Mouse (Mus musculus) forebrain, embryonic 12.5 days (tissue): Measurements from ENCODE around the gene Gm20388. TPM values are rescaled to one million over a fixed set of nuclear protein-coding genes. Genes with fewer than 3 reads are reported as not detected.
"Not testable (repeated sequence)": the region's sequence is repeated elsewhere in the genome, so short reads cannot be mapped to it uniquely, and the experiment has no call there.

Source experiments
- ATAC-seq: fragments of 200-750 bp; cut with Nextera tagmentation; 2 replicates; pipeline ENCODE4 v1.8.0; 2017; ENCODE audit warnings: moderate TSS enrichment; ENCODE audit not compliant: low FRiP score
- H3K27ac ChIP-seq: fragments of 300-500 bp; sonication (generic); 2 replicates; pipeline ENCODE4 v1.5.1; 2016; ENCODE audit warnings: mild to moderate bottlenecking
- H3K27me3 ChIP-seq: fragments of 300-500 bp; sonication (generic); 2 replicates; pipeline ENCODE4 v1.6.1; 2016; ENCODE audit warnings: mild to moderate bottlenecking
- H3K36me3 ChIP-seq: fragments of 300-500 bp; sonication (generic); replicated peaks from 2 replicates; pipeline ENCODE4 v1.6.1; 2016; ENCODE audit warnings: mild to moderate bottlenecking
- H3K4me1 ChIP-seq: fragments of 300-500 bp; sonication (generic); 2 replicates; pipeline ENCODE4 v1.6.1; 2016
- H3K4me2 ChIP-seq: fragments of 300-500 bp; sonication (generic); 2 replicates; pipeline ENCODE4 v1.6.1; 2016; ENCODE audit warnings: mild to moderate bottlenecking, moderate library complexity
- H3K4me3 ChIP-seq: fragments of 300-500 bp; sonication (generic); replicated peaks from 2 replicates; pipeline ENCODE4 v1.5.1; 2016; ENCODE audit warnings: mild to moderate bottlenecking
- H3K9ac ChIP-seq: fragments of 300-500 bp; sonication (generic); 2 replicates; pipeline ENCODE4 v1.6.1; 2016; ENCODE audit warnings: mild to moderate bottlenecking
- H3K9me3 ChIP-seq: fragments of 300-500 bp; sonication (generic); 2 replicates; pipeline ENCODE4 v1.6.1; 2016
- WGBS: fragments of 180-500 bp; shearing (Covaris S2); methylation state at CpG from one replicate; pipeline ENCODE4 v1.1.7; 2016; 5-methylcytosine and 5-hydroxymethylcytosine counted together
- polyA plus RNA-seq: library from polyadenylated mRNA; unstranded; fragments of >200 nt; fragmentation: Nextera tagmentation; extraction: Ambion mirVana; gene quantifications from 2 replicates; pipeline ENCODE4 v1.2.1, GENCODE M21; 2016

Gene Gm20388
- polyA plus RNA-seq, 1 experiment from 2014 or later = not detected

DNA sequence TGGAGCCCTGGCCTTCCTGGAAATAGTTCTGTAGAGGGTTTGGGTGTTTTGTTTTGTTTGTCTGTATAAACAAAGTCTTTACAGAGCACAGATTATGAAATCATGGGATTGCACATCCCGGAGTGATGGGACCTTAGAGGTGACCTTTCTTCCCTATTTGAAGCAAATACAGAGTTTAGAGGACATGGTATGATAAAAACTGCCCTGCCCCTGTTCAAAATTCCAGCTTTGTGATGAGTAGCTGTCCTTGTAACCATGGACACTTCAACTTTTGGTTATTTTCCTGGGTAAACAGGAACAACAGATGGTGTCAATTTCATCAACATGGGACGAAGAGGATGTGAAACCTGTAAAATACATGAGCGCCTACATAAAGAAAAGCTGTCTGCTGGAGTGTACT lies 3133.3 kb downstream of the Gm20388 start:
- H3K4me2 ChIP-seq = no peak overlapping the region; the same call in 1 of the 2 replicates
- H3K9ac ChIP-seq = no peak overlapping the region
- no peak overlapping the region for H3K27ac ChIP-seq
- no peaks in the 10 kb centered on the region for H3K9me3 ChIP-seq
- H3K36me3 ChIP-seq = no peaks in the 10 kb centered on the region
- no peaks in the 10 kb centered on the region for H3K27me3 ChIP-seq
- 91% methylated on average over 3 of the region's 3 CpGs for WGBS
- H3K4me3 ChIP-seq = no peak overlapping the region; the same call in 1 of the 2 replicates
- ATAC-seq = no peak
- peaks cover 33% of the 10 kb centered on the region for H3K4me1 ChIP-seq

DNA sequence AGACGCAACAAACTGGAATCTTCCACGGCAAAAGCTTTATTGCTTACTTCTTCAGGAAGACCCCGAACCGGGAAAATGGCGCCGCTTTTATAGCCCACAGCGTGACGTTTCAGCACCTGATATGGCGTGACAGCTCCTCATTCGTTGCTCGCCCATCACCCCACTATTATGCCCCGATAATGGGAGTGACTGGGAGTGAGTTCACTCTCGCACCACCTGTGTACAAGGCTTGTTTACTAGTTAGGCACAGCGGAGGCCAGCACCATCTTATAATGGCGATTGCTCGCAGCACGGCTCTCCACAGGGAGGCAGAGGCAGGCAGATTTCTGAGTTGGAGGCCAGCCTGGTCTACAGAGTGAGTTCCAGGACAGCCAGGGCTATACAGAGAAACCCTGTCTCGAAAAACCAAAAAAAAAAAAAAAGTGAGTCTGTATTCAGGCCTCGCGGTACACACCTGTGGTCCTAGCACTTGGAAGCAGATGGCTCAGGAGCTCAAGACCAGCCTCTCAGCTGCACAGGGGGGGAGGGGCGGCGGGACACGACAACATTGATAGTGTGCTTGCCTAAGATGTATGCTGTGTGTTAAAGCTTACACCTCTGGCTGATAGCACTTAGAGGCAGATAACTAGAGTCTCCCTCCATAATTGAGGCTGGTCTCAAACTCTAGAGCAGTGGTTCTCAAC lies 3134.2 kb downstream of the Gm20388 start:
- not testable (repeated sequence) for H3K4me2 ChIP-seq
- 96% methylated on average over 23 of the region's 23 CpGs for WGBS

DNA sequence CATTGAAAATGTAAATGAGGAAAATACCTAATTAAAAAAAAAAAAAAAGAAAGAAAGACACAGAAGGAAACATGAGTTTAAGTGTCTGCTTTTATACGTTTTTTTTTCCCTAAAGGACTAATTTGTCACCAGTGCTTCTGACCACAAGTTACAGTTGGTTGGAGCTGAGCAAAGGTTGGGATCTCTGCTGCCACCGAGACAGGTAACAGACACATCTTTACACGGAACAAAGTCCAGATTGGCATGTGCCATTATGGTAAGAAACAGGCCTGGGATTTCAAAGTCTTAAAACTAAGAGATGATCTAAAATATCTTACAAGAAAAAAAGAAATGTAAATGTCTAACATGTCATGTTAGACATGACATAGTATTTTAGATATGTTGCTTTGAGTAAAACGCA lies 3136.1 kb downstream of the Gm20388 start:
- no peaks in the 10 kb centered on the region for H3K36me3 ChIP-seq
- H3K9me3 ChIP-seq = no peaks in the 10 kb centered on the region
- no peak overlapping the region for H3K4me3 ChIP-seq
- H3K27me3 ChIP-seq = no peaks in the 10 kb centered on the region
- no peak overlapping the region for H3K9ac ChIP-seq
- no peak for ATAC-seq
- WGBS = 84% methylated on average over 4 of the region's 4 CpGs
- H3K4me1 ChIP-seq = peaks cover 12% of the 10 kb centered on the region
- no peak overlapping the region for H3K4me2 ChIP-seq
- no peak overlapping the region for H3K27ac ChIP-seq

More for the DNA sequence above, 3134.2 kb downstream of the Gm20388 start:
- not testable (repeated sequence) for H3K4me3 ChIP-seq, H3K27ac ChIP-seq, H3K36me3 ChIP-seq, H3K9me3 ChIP-seq, ATAC-seq, H3K27me3 ChIP-seq, H3K9ac ChIP-seq
- H3K4me1 ChIP-seq = peaks cover 23% of the 10 kb centered on the region

DNA sequence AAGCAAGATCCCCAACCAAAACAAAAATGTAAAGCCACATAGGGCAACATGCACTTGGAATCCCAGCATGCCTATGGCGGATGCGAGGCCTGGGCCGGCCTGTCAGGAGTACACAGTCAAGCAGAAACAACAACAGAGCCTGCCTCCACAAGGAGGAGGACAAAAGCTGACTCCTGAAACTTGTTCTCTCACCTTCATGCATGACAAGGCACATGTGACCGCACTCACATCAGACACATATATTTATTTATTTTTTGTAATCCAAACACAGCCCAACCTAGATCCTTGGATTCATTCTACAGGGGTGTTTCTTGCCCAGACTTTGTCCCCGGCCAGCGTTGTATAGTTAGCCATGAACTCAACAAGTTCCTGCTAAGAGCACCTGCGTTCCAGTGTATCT lies 3137.2 kb downstream of the Gm20388 start:
- no peak overlapping the region for H3K4me3 ChIP-seq
- H3K27ac ChIP-seq = no peak overlapping the region
- 89% methylated on average over 7 of the region's 7 CpGs for WGBS
- no peak for ATAC-seq
- H3K4me2 ChIP-seq = no peak overlapping the region
- H3K36me3 ChIP-seq = no peaks in the 10 kb centered on the region
- H3K4me1 ChIP-seq = peaks cover 12% of the 10 kb centered on the region
- H3K9me3 ChIP-seq = no peaks in the 10 kb centered on the region
- H3K27me3 ChIP-seq = no peaks in the 10 kb centered on the region
- H3K9ac ChIP-seq = no peak overlapping the region

DNA sequence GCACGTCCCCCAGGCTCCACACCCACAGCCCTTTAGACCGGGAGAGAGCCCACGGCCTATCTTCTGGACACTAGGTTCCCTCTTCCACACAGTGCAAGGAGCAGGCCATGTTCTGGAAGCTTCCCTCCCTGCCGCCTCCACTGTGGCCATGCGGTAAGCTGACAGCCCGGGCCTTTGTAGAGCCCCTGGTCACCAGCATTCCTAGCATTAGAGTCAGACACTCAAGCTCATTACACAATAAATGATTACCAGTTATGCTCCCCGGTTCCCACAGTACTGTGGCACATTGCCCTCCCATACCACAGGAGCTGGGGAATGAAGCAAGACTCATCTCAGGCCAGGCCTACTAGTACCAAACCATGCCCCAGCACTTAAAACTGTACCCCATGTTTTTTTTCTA lies 3137.8 kb downstream of the Gm20388 start:
- peaks cover 8% of the 10 kb centered on the region for H3K4me1 ChIP-seq
- H3K27me3 ChIP-seq = no peaks in the 10 kb centered on the region
- H3K36me3 ChIP-seq = no peaks in the 10 kb centered on the region
- WGBS = 90% methylated on average over 7 of the region's 7 CpGs
- no peak overlapping the region for H3K4me3 ChIP-seq
- no peak overlapping the region for H3K27ac ChIP-seq
- H3K4me2 ChIP-seq = no peak overlapping the region
- ATAC-seq = no peak
- H3K9ac ChIP-seq = no peak overlapping the region
- H3K9me3 ChIP-seq = no peaks in the 10 kb centered on the region

DNA sequence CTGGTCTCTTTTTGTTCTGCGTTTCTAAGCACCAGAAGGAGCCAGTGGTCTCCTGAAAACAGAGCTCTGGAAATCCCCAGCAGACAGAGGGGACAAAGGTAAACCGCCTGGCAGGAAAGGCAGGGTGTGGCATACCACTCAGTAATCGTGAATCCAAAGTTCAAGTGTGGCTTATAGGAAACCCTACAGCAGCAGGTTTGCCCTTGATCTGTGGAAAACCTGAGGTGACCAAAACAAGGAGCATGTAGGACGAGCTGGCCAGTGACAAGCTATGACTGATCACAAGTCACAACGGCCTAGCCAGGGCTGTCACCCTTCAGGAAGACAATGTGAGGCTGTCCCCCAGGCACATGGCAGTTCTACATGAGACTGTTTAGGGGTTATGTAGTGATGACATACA lies 3140.8 kb downstream of the Gm20388 start:
- Histone ChIP-seq H3K4me3 (no peak overlapping the region), H3K27ac (no peak overlapping the region), H3K9ac (no peak overlapping the region), H3K9me3 (no peaks in the 10 kb centered on the region), H3K4me2 (no peak overlapping the region), H3K36me3 (no peaks in the 10 kb centered on the region), H3K4me1 (no peaks in the 10 kb centered on the region), H3K27me3 (no peaks in the 10 kb centered on the region)
- WGBS = 73% methylated on average over 5 of the region's 5 CpGs
- ATAC-seq = no peak

DNA sequence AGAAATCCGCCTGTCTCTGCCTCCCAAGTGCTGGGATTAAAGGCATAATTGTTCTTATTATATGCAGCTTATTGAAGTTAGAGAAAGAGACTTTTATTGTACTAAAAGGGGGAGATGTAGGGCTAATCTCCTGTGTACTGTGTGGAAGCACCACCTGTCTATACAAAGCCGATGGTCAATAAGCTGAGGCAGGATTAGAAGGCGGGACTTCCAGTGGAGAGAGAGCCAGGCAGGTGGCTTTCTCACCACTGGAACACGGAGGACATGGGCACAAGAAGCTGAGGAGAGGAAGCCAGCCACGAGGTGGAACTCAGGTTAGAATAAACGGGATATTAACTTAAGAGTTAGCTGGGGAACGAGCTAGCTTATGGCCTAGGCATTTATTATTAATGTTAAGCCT lies 3152.1 kb downstream of the Gm20388 start, which contains the start of gene Spg7:
Spg7 (plus strand) TSS at position 222 of the 400 bp plus-strand sequence.
- no peak for ATAC-seq
- Histone ChIP-seq H3K27ac (no peak within 1 kb of the TSS), H3K9ac (no peak within 1 kb of the TSS), H3K9me3 (no peaks in the 10 kb centered on the region), H3K4me2 (no peak within 1 kb of the TSS), H3K4me3 (no peak within 1 kb of the TSS; the same call in 1 of the 2 replicates), H3K27me3 (no peaks in the 10 kb centered on the region), H3K4me1 (peaks cover 28% of the 10 kb centered on the region), H3K36me3 (peaks cover 7% of the 10 kb centered on the region; the same call in 1 of the 2 replicates)
- 74% methylated on average over 7 of the region's 7 CpGs for whole genome bisulfite sequencing

DNA sequence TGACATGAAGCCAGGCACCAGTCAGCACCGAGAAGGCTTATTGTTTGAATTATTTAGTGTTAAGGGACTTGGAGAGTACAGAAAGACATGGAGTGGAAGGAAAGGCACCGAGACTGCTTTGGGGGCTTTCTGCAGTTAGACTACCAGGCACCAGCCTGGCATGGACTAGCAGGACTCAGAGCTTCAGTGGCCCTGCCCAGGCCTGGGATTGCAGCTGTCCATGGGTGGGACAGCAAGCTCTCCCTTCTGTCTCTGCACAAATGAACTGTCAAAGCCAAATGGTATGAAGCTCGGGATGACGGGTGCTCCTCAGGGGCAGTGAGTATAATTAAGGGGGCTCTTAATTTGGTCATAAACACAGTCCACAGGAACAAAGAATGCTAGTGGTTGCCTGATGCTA lies 3153.4 kb downstream of the Gm20388 start:
- H3K9me3 ChIP-seq = no peaks in the 10 kb centered on the region
- H3K4me1 ChIP-seq = peaks cover 28% of the 10 kb centered on the region
- H3K4me2 ChIP-seq = peak overlapping the region; percentile 73; the same call in 1 of the 2 replicates
- peaks cover 15% of the 10 kb centered on the region; the same call in 1 of the 2 replicates for H3K36me3 ChIP-seq
- WGBS = 84% methylated on average over 4 of the region's 4 CpGs
- H3K4me3 ChIP-seq = no peak overlapping the region; the same call in 1 of the 2 replicates
- peak overlapping the region; percentile 92; the same call in 1 of the 2 replicates for H3K27ac ChIP-seq
- ATAC-seq = no peak
- no peaks in the 10 kb centered on the region for H3K27me3 ChIP-seq
- 0 out of 2 replicates have a peak overlapping the region, but pooled peaks have one; percentile 89 for H3K9ac ChIP-seq

DNA sequence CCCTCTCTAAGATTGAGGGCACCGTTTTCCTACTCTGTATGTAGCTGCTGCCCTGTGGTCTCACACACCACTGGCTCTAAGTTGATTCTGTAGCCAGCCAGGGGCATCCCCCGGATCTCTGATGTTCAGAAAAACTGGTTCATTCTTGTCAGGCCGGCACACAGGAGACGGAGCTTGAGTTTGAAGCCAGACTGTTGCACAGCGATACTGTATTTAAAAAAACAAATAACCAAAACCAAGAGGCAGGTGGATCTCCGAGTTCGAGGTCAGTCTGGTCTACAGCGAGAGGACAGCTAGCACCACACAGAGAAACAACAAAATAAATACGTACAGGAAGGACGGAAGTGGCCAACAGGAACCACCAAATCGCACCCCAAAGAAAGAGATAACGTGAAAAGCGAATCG lies 3154.2 kb downstream of the Gm20388 start:
- Histone ChIP-seq H3K4me1 (peaks cover 28% of the 10 kb centered on the region), H3K36me3 (peaks cover 15% of the 10 kb centered on the region; the same call in 1 of the 2 replicates), H3K9ac (peak overlapping the region; percentile 89), H3K4me2 (peak overlapping the region; percentile 73), H3K27me3 (no peaks in the 10 kb centered on the region), H3K4me3 (peak overlapping the region; percentile 85), H3K9me3 (no peaks in the 10 kb centered on the region), H3K27ac (peak overlapping the region; percentile 92)
- ATAC-seq = peak; percentile 57
- 3% methylated on average over 14 of the region's 14 CpGs for WGBS

DNA sequence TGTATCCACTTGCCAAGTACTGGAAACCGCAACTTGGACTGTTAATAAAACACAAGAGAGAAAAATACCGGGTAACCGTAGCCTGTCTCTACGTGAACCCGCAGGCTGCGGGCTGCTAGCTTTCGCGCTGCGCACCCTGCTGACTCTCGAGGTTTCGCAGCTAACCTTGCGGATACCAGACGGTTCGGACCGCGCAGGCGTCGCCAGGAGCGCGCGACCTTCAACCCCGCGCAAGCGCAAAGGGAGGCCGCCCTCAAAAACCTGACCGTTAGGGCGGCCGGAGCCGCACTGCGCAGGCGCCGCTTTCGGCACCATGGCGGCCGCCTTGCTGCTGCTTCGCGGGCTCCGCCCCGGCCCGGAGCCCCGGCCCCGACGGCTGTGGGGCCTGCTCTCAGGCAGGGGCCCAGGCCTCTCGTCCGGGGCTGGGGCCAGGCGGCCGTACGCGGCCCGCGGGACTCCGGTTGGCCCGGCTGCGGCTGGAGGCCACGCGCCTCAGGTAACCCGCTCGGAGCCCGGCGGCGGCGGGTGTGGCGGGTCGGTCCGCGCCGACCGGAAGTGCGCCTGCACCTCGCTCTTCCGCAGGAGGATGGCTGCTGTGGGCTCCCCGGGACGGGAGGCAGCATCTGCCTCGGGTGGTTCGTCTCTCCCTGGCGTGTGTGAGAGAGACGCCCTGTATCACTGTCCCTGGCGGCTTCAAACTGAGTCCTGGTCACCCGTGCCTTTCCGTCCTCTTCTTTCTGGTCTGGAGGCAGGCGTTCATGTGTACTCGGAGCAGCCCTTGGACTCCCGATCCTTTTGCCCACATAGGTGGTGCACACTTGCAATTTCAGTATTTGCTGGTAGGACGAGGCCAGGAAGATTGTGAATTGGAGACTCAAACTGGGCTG lies 3154.8 kb downstream of the Gm20388 start:
- H3K4me2 ChIP-seq = peak overlapping the region; percentile 73

DNA sequence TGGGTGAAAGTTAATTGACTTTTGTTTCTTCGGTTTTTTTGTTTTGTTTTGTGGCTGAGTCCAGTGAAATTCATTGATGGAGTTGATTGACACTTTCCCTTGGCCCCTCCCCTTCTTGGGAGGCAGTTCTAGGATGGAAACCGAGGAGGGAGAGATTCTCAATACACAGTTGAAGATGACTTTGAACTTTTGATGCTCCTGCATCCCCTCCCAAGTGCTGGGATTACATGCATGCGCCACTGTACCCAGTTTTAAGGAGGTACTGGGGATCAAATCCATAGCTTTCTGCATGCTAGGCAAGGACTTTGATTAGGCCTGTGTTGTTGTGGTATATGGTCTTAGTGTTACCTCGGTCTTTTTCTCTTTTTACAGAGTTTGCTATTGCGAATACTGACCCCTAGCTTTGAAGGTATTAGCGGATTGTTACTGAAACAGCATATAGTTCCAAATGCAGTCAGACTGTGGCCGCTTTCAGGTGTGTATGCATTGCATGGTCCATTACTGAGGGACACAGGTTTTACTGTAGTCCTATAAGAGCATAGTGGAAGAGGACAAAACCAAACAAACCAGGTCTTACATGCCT lies 3155.6 kb downstream of the Gm20388 start:
- Histone ChIP-seq H3K4me3 (peak overlapping the region; percentile 85), H3K27me3 (no peaks in the 10 kb centered on the region), H3K4me1 (peaks cover 28% of the 10 kb centered on the region), H3K4me2 (peak overlapping the region; percentile 73), H3K9ac (peak overlapping the region; percentile 89), H3K36me3 (peaks cover 18% of the 10 kb centered on the region), H3K9me3 (no peaks in the 10 kb centered on the region), H3K27ac (peak overlapping the region; percentile 92)
- ATAC-seq = no peak
- WGBS = 39% methylated on average over 7 of the region's 7 CpGs

More for the DNA sequence above, 3154.8 kb downstream of the Gm20388 start:
- Histone ChIP-seq H3K27me3 (no peaks in the 10 kb centered on the region), H3K9me3 (no peaks in the 10 kb centered on the region), H3K36me3 (peaks cover 15% of the 10 kb centered on the region; the same call in 1 of the 2 replicates), H3K9ac (peak overlapping the region; percentile 89), H3K4me1 (peaks cover 28% of the 10 kb centered on the region), H3K4me3 (peak overlapping the region; percentile 85), H3K27ac (peak overlapping the region; percentile 92)
- WGBS = under 1% methylated on average over 84 of the region's 84 CpGs
- peak; percentile 98 for ATAC-seq

DNA sequence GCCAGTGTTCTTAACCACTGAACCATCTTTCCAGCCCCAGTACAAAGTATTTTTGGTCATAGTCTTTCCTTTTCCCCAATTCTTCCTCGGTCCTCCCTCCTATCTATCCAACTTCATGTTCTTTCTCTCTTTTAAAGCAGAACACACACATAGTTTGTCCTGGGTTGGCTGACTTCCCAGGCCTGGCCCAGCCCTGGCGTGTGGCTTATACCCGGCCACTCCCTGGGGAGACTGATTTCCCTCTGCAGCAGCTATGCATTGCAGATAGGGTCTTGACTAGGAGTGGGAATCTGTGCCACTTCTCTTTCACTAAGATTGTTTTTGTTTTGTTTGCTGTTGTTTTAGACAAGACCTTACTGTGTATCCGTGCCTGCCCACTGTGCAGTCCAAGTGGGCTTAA lies 3160.5 kb downstream of the Gm20388 start:
- H3K4me2 ChIP-seq = no peak overlapping the region
- ATAC-seq = no peak
- H3K9ac ChIP-seq = no peak overlapping the region
- peaks cover 65% of the 10 kb centered on the region for H3K36me3 ChIP-seq
- H3K4me1 ChIP-seq = peaks cover 15% of the 10 kb centered on the region
- H3K9me3 ChIP-seq = no peaks in the 10 kb centered on the region
- WGBS = 89% methylated on average over 4 of the region's 4 CpGs
- no peak overlapping the region for H3K4me3 ChIP-seq
- no peaks in the 10 kb centered on the region for H3K27me3 ChIP-seq
- no peak overlapping the region for H3K27ac ChIP-seq
